In the genomic region with DNA sequence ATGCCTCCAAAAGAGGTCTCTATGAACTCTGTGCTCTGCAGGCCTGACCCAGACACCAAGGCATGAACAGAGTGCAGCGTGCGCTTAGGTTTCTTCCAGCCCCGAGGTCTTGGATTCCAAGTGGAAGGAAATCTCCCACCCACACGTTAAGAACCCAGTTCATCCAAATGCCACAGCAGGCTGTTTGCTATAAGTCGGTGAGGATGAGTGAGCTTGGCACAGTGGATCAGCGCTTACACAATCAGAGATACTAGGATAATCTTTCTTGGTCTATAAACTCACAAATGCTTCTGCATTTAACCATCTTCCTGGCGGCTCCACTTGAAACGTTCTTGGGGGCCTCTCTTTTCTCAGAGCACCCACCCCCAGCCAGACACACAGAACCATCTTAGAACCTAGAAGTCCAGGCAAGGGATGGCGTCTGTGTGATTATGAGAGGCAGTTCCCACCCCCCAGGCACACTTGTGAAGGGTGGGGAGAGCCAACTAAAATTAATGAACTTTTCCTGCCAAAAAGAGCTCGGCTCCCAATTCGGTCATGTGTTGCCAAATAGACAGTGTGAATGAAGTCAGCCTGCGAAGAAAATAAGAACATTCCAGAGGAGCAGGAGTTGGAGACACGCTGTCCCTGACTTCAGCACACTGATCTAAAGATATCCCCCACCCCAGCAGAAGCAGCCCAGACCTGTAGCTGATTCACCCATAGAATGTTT, we compare ENCODE assay signal across 9 mouse cellular contexts.
DNase-seq lines count a peak whose midpoint lies in the region; ATAC-seq lines count a peak whose summit lies in the region.
"Had no signal": no experiment of that assay in that cellular context is flagged by ENCODE, and none has a peak within 500 bp of the region (broad histone marks: within the 10 kb centered on the region; RNA-seq: fewer than 3 reads in every experiment).

No protein-coding gene starts in this region.

- no peak for ATAC-seq in heart, embryonic 12.5 days (ENCODE audit: insufficient number of reproducible peaks, low FRiP score)

- no peaks in the 10 kb centered on the region for H3K36me3 ChIP-seq in heart, embryonic 12.5 days

- no peak overlapping the region for H3K4me2 ChIP-seq in heart, embryonic 12.5 days

- no peaks in the 10 kb centered on the region for H3K27me3 ChIP-seq in heart, embryonic 12.5 days (replicated peaks)

- peaks cover 38% of the 10 kb centered on the region for H3K4me1 ChIP-seq in heart, embryonic 12.5 days (replicated peaks)

- 79% methylated on average over 13 of the region's 13 CpGs for WGBS in heart, embryonic 12.5 days

- no peak overlapping the region for H3K4me3 ChIP-seq in heart, embryonic 12.5 days

- DNase-seq in heart, adult 11 months = peak; percentile 93
- peak; percentile 48 to 69 for DNase-seq in right cerebral cortex, adult 2 months (ENCODE audit: low spot score in 2 of 2)
- DNase-seq in right cerebral cortex, postnatal 14 days = no peak
- peak; percentile 61 to 77 for DNase-seq in left cerebral cortex, adult 9 months (ENCODE audit: low spot score in 2 of 2)
- no peak for DNase-seq in adrenal gland, adult 2 months
- DNase-seq in cerebellum, postnatal 25 days = no peak
- no peak for DNase-seq in adrenal gland, postnatal 4 days (ENCODE audit: low spot score in 2 of 2)
- DNase-seq: kidney, postnatal 14 days had no signal

- no peak overlapping the region for H3K9ac ChIP-seq in heart, embryonic 12.5 days

- no peak overlapping the region for H3K27ac ChIP-seq in heart, embryonic 12.5 days (ENCODE audit: poor library complexity, severe bottlenecking)

- no peaks in the 10 kb centered on the region for H3K9me3 ChIP-seq in heart, embryonic 12.5 days (replicated peaks)

Comparison
In these comparisons a context has a peak if more than half of its experiments do, and no peak if none do; other contexts are left out.
1. DNase-seq: peak in heart, adult 11 months (single experiment), right cerebral cortex, adult 2 months (2 of 2) and left cerebral cortex, adult 9 months (2 of 2); none in right cerebral cortex, postnatal 14 days (single experiment), adrenal gland, adult 2 months (single experiment), cerebellum, postnatal 25 days (0 of 2) and adrenal gland, postnatal 4 days (0 of 2).